Mouse (Mus musculus): ENCODE measurements around the gene Urgcp.
"Not testable (repeated sequence)": the region's sequence is repeated elsewhere in the genome, so short reads cannot be mapped to it uniquely, and the experiment has no call there.

Gene Urgcp

GRCm38 (mm10) chr11:5761820-5762632, at the start of gene Urgcp:
Gene Urgcp (minus strand): TSS chr11:5762376.
- in situ Hi-C loops (cut with MseI, MboI), result no loop called here

- in situ Hi-C loops (cut with MseI, MboI), result not testable (repeated sequence)
These were observed 47.3 kb upstream of the Urgcp start for GRCm38 (mm10) chr11:5809487-5809886.

GRCm38 (mm10) chr11:5807956-5808355, 45.8 kb upstream of the Urgcp start:
- in situ Hi-C loops (cut with MseI, MboI), result no loop called here

GRCm38 (mm10) chr11:5805711-5806110, 43.5 kb upstream of the Urgcp start:
- in situ Hi-C loops (cut with MseI, MboI), result no loop called here

GRCm38 (mm10) chr11:5804174-5804573, 42.0 kb upstream of the Urgcp start:
- in situ Hi-C loops (cut with MseI, MboI), result no loop called here

GRCm38 (mm10) chr11:5803551-5803981, 41.4 kb upstream of the Urgcp start, which contains the start of gene Pgam2:
Gene Pgam2 (minus strand): TSS chr11:5803733.
- in situ Hi-C loops (cut with MseI, MboI), result no loop called here

GRCm38 (mm10) chr11:5802457-5803217, 40.5 kb upstream of the Urgcp start:
- in situ Hi-C loops (cut with MseI, MboI), result no loop called here

GRCm38 (mm10) chr11:5802005-5802404, 39.8 kb upstream of the Urgcp start:
- in situ Hi-C loops (cut with MseI, MboI), result no loop called here

- in situ Hi-C loops (cut with MseI, MboI), result no loop called here
These were observed 39.3 kb upstream of the Urgcp start for GRCm38 (mm10) chr11:5801511-5801910.

- in situ Hi-C loops (cut with MseI, MboI), result no loop called here
These were observed 37.7 kb upstream of the Urgcp start for GRCm38 (mm10) chr11:5799621-5800490.

GRCm38 (mm10) chr11:5797928-5798327, 35.8 kb upstream of the Urgcp start:
- in situ Hi-C loops (cut with MseI, MboI), result no loop called here

- in situ Hi-C loops (cut with MseI, MboI), result no loop called here
These were observed 35.2 kb upstream of the Urgcp start for GRCm38 (mm10) chr11:5797371-5797770.

- in situ Hi-C loops (cut with MseI, MboI), result no loop called here
These were observed 34.8 kb upstream of the Urgcp start for GRCm38 (mm10) chr11:5796939-5797338.

- in situ Hi-C loops (cut with MseI, MboI), result no loop called here
These were observed 33.5 kb upstream of the Urgcp start for GRCm38 (mm10) chr11:5795706-5796105.

- in situ Hi-C loops (cut with MseI, MboI), result no loop called here
These were observed 33.1 kb upstream of the Urgcp start for GRCm38 (mm10) chr11:5795290-5795689.

- in situ Hi-C loops (cut with MseI, MboI), result no loop called here
These were observed 28.3 kb upstream of the Urgcp start for GRCm38 (mm10) chr11:5790431-5790830.

GRCm38 (mm10) chr11:5789754-5790333, 27.7 kb upstream of the Urgcp start:
- in situ Hi-C loops (cut with MseI, MboI), result no loop called here

GRCm38 (mm10) chr11:5789071-5789753, 27.0 kb upstream of the Urgcp start:
- in situ Hi-C loops (cut with MseI, MboI), result no loop called here

GRCm38 (mm10) chr11:5788056-5789014, 26.2 kb upstream of the Urgcp start, which contains the start of gene Dbnl:
Gene Dbnl (plus strand): TSS chr11:5788488.
- in situ Hi-C loops (cut with MseI, MboI), result no loop called here

- in situ Hi-C loops (cut with MseI, MboI), result no loop called here
These were observed 25.5 kb upstream of the Urgcp start for GRCm38 (mm10) chr11:5787671-5788055.

Measured in mouse trophoblast stem cell (cell line).